Mouse (Mus musculus): ENCODE measurements around the gene Cxcl9. TPM values are rescaled to one million over a fixed set of nuclear protein-coding genes. Genes with fewer than 3 reads are reported as not detected.

The Cxcl9 gene
- total and polyA plus RNA-seq, 2 experiments from 2014 or later, result 0.07 TPM; not detected in 1

- 64% methylated on average over 3 of the region's 3 CpGs for WGBS
- Histone ChIP-seq H3K9me3 (replicated peaks; ENCODE audit: control insufficient read depth, low read length) (no peaks in the 10 kb centered on the region), H3K4me2 (ENCODE audit: low read depth, low read length) (no peak overlapping the region), H3K27me3 (ENCODE audit: control insufficient read depth, insufficient read depth, low read length) (no peaks in the 10 kb centered on the region), H3K9ac (replicated peaks; ENCODE audit: low read depth, low read length) (no peak overlapping the region), H3K4me1 (ENCODE audit: control insufficient read depth, insufficient read depth) (peaks cover 19% of the 10 kb centered on the region; the same call in 1 of the 2 replicates), H3K4me3 (ENCODE audit: low read depth, low read length) (no peak overlapping the region), H3K27ac (ENCODE audit: low read depth) (no peak overlapping the region), H3K36me3 (replicated peaks; ENCODE audit: control insufficient read depth, insufficient read depth, low read length) (peaks cover 63% of the 10 kb centered on the region)
- TF ChIP-seq CTCF (IDR thresholded peaks at IDR 0.05; ENCODE audit: low read depth), result no peak
- TF ChIP-seq EP300 (IDR thresholded peaks at IDR 0.05; ENCODE audit: low read depth), result no peak
- no peak for DNase-seq (ENCODE audit: low spot score)
- no peak for ATAC-seq (ENCODE audit: insufficient read depth, low read depth)
Observed at GRCm38 (mm10) chr5:92304291-92304690, 23.6 kb downstream of the Cxcl9 start.

GRCm38 (mm10) chr5:92302149-92302840 lies 25.6 kb downstream of the Cxcl9 start:
- no peak overlapping the region for H3K4me2 ChIP-seq (ENCODE audit: low read depth, low read length)
- 46% methylated on average over 13 of the region's 13 CpGs for WGBS
- no peaks in the 10 kb centered on the region for H3K27me3 ChIP-seq (ENCODE audit: control insufficient read depth, insufficient read depth, low read length)
- no peaks in the 10 kb centered on the region for H3K9me3 ChIP-seq (replicated peaks; ENCODE audit: control insufficient read depth, low read length)
- peaks cover 75% of the 10 kb centered on the region for H3K36me3 ChIP-seq (replicated peaks; ENCODE audit: control insufficient read depth, insufficient read depth, low read length)
- ATAC-seq (ENCODE audit: insufficient read depth, low read depth) (peak; percentile 33; the same call in 1 of the 2 replicates), DNase-seq (ENCODE audit: low spot score) (peak; percentile 51)
- TF ChIP-seq EP300 (IDR thresholded peaks at IDR 0.05; ENCODE audit: low read depth), result no peak
- TF ChIP-seq CTCF (IDR thresholded peaks at IDR 0.05; ENCODE audit: low read depth), result no peak
- no peak overlapping the region for H3K27ac ChIP-seq (ENCODE audit: low read depth)
- H3K4me1 ChIP-seq (ENCODE audit: control insufficient read depth, insufficient read depth), result 0 out of 2 replicates have a peak, but pooled peaks cover 10% of the 10 kb centered on the region
- no peak overlapping the region for H3K9ac ChIP-seq (replicated peaks; ENCODE audit: low read depth, low read length)
- no peak overlapping the region for H3K4me3 ChIP-seq (ENCODE audit: low read depth, low read length)

GRCm38 (mm10) chr5:92294525-92294924 lies 33.4 kb downstream of the Cxcl9 start:
- peaks cover 90% of the 10 kb centered on the region for H3K36me3 ChIP-seq (replicated peaks; ENCODE audit: control insufficient read depth, insufficient read depth, low read length)
- H3K4me3 ChIP-seq (ENCODE audit: low read depth, low read length), result no peak overlapping the region
- no peak for DNase-seq (ENCODE audit: low spot score)
- no peaks in the 10 kb centered on the region for H3K4me1 ChIP-seq (ENCODE audit: control insufficient read depth, insufficient read depth)
- no peaks in the 10 kb centered on the region for H3K9me3 ChIP-seq (replicated peaks; ENCODE audit: control insufficient read depth, low read length)
- TF ChIP-seq EP300 (IDR thresholded peaks at IDR 0.05; ENCODE audit: low read depth) (no peak), CTCF (IDR thresholded peaks at IDR 0.05; ENCODE audit: low read depth) (no peak)
- H3K27ac ChIP-seq (ENCODE audit: low read depth), result no peak overlapping the region
- WGBS, result 89% methylated on average over 2 of the region's 2 CpGs
- no peak overlapping the region for H3K4me2 ChIP-seq (ENCODE audit: low read depth, low read length)
- no peak for ATAC-seq (ENCODE audit: insufficient read depth, low read depth)
- H3K27me3 ChIP-seq (ENCODE audit: control insufficient read depth, insufficient read depth, low read length), result no peaks in the 10 kb centered on the region
- H3K9ac ChIP-seq (replicated peaks; ENCODE audit: low read depth, low read length), result no peak overlapping the region

GRCm38 (mm10) chr5:92291652-92292414 lies 36.0 kb downstream of the Cxcl9 start:
- H3K9ac ChIP-seq (replicated peaks; ENCODE audit: low read depth, low read length), result no peak overlapping the region
- no peak overlapping the region for H3K27ac ChIP-seq (ENCODE audit: low read depth)
- no peak overlapping the region for H3K4me3 ChIP-seq (ENCODE audit: low read depth, low read length)
- ATAC-seq (ENCODE audit: insufficient read depth, low read depth) (no peak), DNase-seq (ENCODE audit: low spot score) (no peak)
- 82% methylated on average over 6 of the region's 6 CpGs for WGBS
- H3K9me3 ChIP-seq (replicated peaks; ENCODE audit: control insufficient read depth, low read length), result no peaks in the 10 kb centered on the region
- no peaks in the 10 kb centered on the region for H3K4me1 ChIP-seq (ENCODE audit: control insufficient read depth, insufficient read depth)
- peaks cover 97% of the 10 kb centered on the region for H3K36me3 ChIP-seq (replicated peaks; ENCODE audit: control insufficient read depth, insufficient read depth, low read length)
- no peak for TF ChIP-seq CTCF (IDR thresholded peaks at IDR 0.05; ENCODE audit: low read depth)
- no peak for TF ChIP-seq EP300 (IDR thresholded peaks at IDR 0.05; ENCODE audit: low read depth)
- H3K27me3 ChIP-seq (ENCODE audit: control insufficient read depth, insufficient read depth, low read length), result no peaks in the 10 kb centered on the region
- H3K4me2 ChIP-seq (ENCODE audit: low read depth, low read length), result no peak overlapping the region

GRCm38 (mm10) chr5:92287840-92288239 lies 40.0 kb downstream of the Cxcl9 start:
- no peak overlapping the region for H3K27ac ChIP-seq (ENCODE audit: low read depth)
- ATAC-seq (ENCODE audit: insufficient read depth, low read depth) (no peak), DNase-seq (ENCODE audit: low spot score) (no peak)
- no peaks in the 10 kb centered on the region for H3K9me3 ChIP-seq (replicated peaks; ENCODE audit: control insufficient read depth, low read length)
- no peak overlapping the region for H3K9ac ChIP-seq (replicated peaks; ENCODE audit: low read depth, low read length)
- peaks cover 77% of the 10 kb centered on the region for H3K36me3 ChIP-seq (replicated peaks; ENCODE audit: control insufficient read depth, insufficient read depth, low read length)
- H3K27me3 ChIP-seq (ENCODE audit: control insufficient read depth, insufficient read depth, low read length), result no peaks in the 10 kb centered on the region
- no peak overlapping the region for H3K4me2 ChIP-seq (ENCODE audit: low read depth, low read length)
- peaks cover 7% of the 10 kb centered on the region for H3K4me1 ChIP-seq (ENCODE audit: control insufficient read depth, insufficient read depth)
- no peak overlapping the region for H3K4me3 ChIP-seq (ENCODE audit: low read depth, low read length)
- WGBS, result 69% methylated on average over 6 of the region's 6 CpGs
- TF ChIP-seq EP300 (IDR thresholded peaks at IDR 0.05; ENCODE audit: low read depth) (no peak), CTCF (IDR thresholded peaks at IDR 0.05; ENCODE audit: low read depth) (no peak)
